Mouse (Mus musculus) cerebellum, postnatal 36 days (tissue): ENCODE measurements at regions not wholly inside any gene's neighbourhood (a gene's known extent, or its start where the extent isn't known, plus 50 kb on each side); places are given as distances from the start of the nearest gene placed in this dataset.

Source experiments
- DNase-seq, 2 experiments: peaks; one replicate each; pipeline ENCODE4 v3.0.0; 2021 to 2022; ENCODE audit warnings: mixed read lengths in 2 of 2

- DNase-seq = no peak
These were observed 279.4 kb upstream of the Cypt12 start for GRCm38 (mm10) chr3:17668839-17669238.
